Mouse (Mus musculus) spleen, postnatal 36 days (tissue): ENCODE data around the gene Pik3c2a.

ENCODE experiments used
- DNase-seq, 2 experiments: peaks; one replicate each; pipeline ENCODE4 v3.0.0; 2022; ENCODE audit warnings: low spot score in 2 of 2, mixed read lengths in 1 of 2

Gene Pik3c2a

GRCm38 (mm10) chr7:116443004-116443696 is at the start of gene Pik3c2a:
Gene Pik3c2a (minus strand): TSS chr7:116443449.
- peak; percentile 92 to 93 for DNase-seq

GRCm38 (mm10) chr7:116491113-116491512 is 47.9 kb upstream of the Pik3c2a start:
- no peak for DNase-seq

GRCm38 (mm10) chr7:116485062-116485601 is 41.9 kb upstream of the Pik3c2a start:
- DNase-seq: no peak

GRCm38 (mm10) chr7:116484213-116484612 is 41.0 kb upstream of the Pik3c2a start:
- DNase-seq: no peak

- no peak for DNase-seq
These were observed 40.5 kb upstream of the Pik3c2a start for GRCm38 (mm10) chr7:116483782-116484181.

- no peak for DNase-seq
These were observed 39.9 kb upstream of the Pik3c2a start for GRCm38 (mm10) chr7:116483106-116483505.

GRCm38 (mm10) chr7:116476264-116476663 is 33.0 kb upstream of the Pik3c2a start:
- DNase-seq: peak; percentile 48 to 60

GRCm38 (mm10) chr7:116475836-116476235 is 32.6 kb upstream of the Pik3c2a start:
- DNase-seq: no peak

GRCm38 (mm10) chr7:116462114-116462513 is 18.9 kb upstream of the Pik3c2a start:
- DNase-seq: no peak

GRCm38 (mm10) chr7:116458985-116459441 is 15.8 kb upstream of the Pik3c2a start:
- DNase-seq: peak; percentile 72 to 79

GRCm38 (mm10) chr7:116457391-116457790 is 14.1 kb upstream of the Pik3c2a start:
- DNase-seq: no peak

- no peak for DNase-seq
These were observed 13.7 kb upstream of the Pik3c2a start for GRCm38 (mm10) chr7:116456964-116457363.

GRCm38 (mm10) chr7:116446645-116447044 is 3.4 kb upstream of the Pik3c2a start:
- peak; percentile 30 to 37 for DNase-seq

GRCm38 (mm10) chr7:116444326-116444809 is 1.1 kb upstream of the Pik3c2a start:
- no peak for DNase-seq

- DNase-seq: no peak
These were observed 562 bp upstream of the Pik3c2a start for GRCm38 (mm10) chr7:116443697-116444325.

GRCm38 (mm10) chr7:116442226-116442625 is 1.0 kb downstream of the Pik3c2a start:
- no peak for DNase-seq

GRCm38 (mm10) chr7:116441346-116441745 is 1.9 kb downstream of the Pik3c2a start:
- DNase-seq: no peak

GRCm38 (mm10) chr7:116431661-116432060 is 11.6 kb downstream of the Pik3c2a start:
- no peak for DNase-seq

GRCm38 (mm10) chr7:116430926-116431325 is 12.3 kb downstream of the Pik3c2a start:
- DNase-seq: no peak

GRCm38 (mm10) chr7:116427206-116427605 is 16.0 kb downstream of the Pik3c2a start:
- no peak for DNase-seq

GRCm38 (mm10) chr7:116425771-116426170 is 17.5 kb downstream of the Pik3c2a start:
- DNase-seq: no peak

- DNase-seq: no peak
These were observed 22.2 kb downstream of the Pik3c2a start for GRCm38 (mm10) chr7:116421081-116421480.

- DNase-seq: peak; percentile 2 to 27
These were observed 33.8 kb downstream of the Pik3c2a start for GRCm38 (mm10) chr7:116409438-116409837.
